Mouse (Mus musculus) small intestine, adult 2 months (tissue): Measurements from ENCODE around the gene Zfp385a.

Experiments used
- CTCF ChIP-seq: fragments of 200-500 bp; IDR thresholded peaks from 2 replicates; pipeline ENCODE4 v1.5.1; 2012; ENCODE audit warnings: low read depth, mild to moderate bottlenecking, control low read depth, inconsistent platforms, low read length, moderate library complexity, mixed read lengths; ENCODE audit not compliant: insufficient replicate concordance, insufficient read length; ENCODE audit errors: extremely low read depth
- POLR2A ChIP-seq: fragments of 200-500 bp; IDR thresholded peaks from 2 replicates; pipeline ENCODE4 v1.6.1; 2012; ENCODE audit warnings: low read depth, mild to moderate bottlenecking, control low read depth, inconsistent platforms, low read length, moderate library complexity

- no peak for TF ChIP-seq POLR2A
- TF ChIP-seq CTCF: no peak
Observed at GRCm38 (mm10) chr15:103356130-103356529, 16.2 kb upstream of the Zfp385a start.
